Mouse (Mus musculus): ENCODE data around the gene Aff3.

DNA sequence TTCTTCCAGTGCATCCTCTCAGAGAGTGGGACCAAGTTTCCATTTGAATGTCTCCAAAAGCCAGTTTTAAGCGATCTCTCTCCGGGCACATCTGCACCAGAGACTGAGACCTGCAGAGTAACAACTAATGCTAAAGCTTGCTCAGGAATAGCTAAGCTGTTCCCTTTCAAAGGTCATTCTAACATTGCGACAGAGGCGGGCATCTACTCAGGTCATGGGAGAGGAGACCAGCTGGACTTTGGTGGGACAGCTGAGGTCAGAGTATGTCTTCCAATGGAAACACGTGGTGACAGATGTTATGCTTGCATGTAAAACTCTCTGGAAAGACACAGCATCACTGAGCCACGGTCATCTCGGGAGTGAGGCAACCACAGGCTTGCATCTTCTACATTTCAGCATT is 488.7 kb downstream of the Aff3 start:
- no peak for TF ChIP-seq POLR2A (IDR thresholded peaks at IDR 0.05; ENCODE audit: insufficient read depth, low read depth, low read length)
- no peak for TF ChIP-seq CTCF (IDR thresholded peaks at IDR 0.05)
- TF ChIP-seq EP300 (IDR thresholded peaks at IDR 0.05; ENCODE audit: insufficient read depth, low read depth, low read length): no peak
